Mouse (Mus musculus): ENCODE measurements at regions not wholly inside any gene's neighbourhood (a gene's known extent, or its start where the extent isn't known, plus 50 kb on each side); places are given as distances from the start of the nearest gene placed in this dataset.

DNA sequence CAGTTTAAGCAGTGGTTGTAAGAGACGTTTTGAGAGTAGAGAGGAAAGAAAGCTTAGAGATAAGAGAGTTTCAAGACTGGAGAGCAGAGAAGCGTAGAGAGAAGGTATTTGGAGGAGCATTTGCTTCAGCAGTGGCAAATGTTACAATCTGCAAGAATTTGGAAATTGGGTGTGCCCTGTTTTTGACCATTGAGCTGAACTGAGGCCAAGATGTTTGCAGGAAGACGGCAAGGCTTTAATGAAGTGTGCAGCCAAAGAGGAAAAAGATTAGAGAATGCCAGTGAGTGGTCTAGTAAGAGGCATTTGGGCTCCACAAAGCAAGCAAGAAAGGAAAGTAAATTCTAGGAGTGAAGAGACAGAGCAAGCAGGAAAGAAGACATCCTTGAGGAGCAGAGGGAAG is 168.8 kb upstream of the Fggy start:
- no peak for ATAC-seq (ENCODE audit: extremely low read depth, insufficient number of reproducible peaks, low FRiP score, poor library complexity, severe bottlenecking)
- Histone ChIP-seq H3K4me3 (ENCODE audit: low read depth, low read length) (no peak overlapping the region), H3K36me3 (replicated peaks) (no peaks in the 10 kb centered on the region), H3K9me3 (replicated peaks) (no peaks in the 10 kb centered on the region), H3K4me1 (ENCODE audit: insufficient read depth, low read depth, low read length) (no peaks in the 10 kb centered on the region), H3K27me3 (ENCODE audit: insufficient read depth, low read length) (no peaks in the 10 kb centered on the region)
- no peak for TF ChIP-seq POLR2AphosphoS5 (IDR thresholded peaks at IDR 0.05; ENCODE audit: insufficient replicate concordance, low read depth, low read length)
- no peak for TF ChIP-seq TAL1 (conservative IDR thresholded peaks at IDR 0.05; ENCODE audit: low read depth, low read length)
- DNase-seq (ENCODE audit: low spot score): no peak

DNA sequence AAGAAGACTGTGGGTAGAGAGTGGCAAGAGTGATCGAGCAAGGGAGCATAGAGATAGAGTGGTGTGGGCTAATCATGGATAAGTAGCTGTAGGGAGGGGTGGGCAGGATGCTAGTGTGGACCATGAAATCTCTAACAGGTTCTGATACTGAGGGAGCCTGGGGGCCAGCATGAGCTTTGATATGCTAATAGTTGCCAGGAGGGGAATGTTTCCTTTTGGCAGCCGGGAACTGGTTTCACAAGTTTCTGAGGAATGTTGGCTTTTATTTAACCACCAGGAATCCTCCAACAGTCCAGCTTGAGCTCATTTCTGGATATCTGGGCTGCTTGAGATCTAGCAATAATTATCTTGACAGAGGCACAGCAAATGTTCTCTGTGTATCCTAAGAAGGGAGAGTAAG is 167.7 kb upstream of the Fggy start:
- Histone ChIP-seq H3K36me3 (replicated peaks) (no peaks in the 10 kb centered on the region), H3K4me1 (ENCODE audit: insufficient read depth, low read depth, low read length) (no peaks in the 10 kb centered on the region), H3K9me3 (replicated peaks) (no peaks in the 10 kb centered on the region), H3K4me3 (ENCODE audit: low read depth, low read length) (no peak overlapping the region), H3K27me3 (ENCODE audit: insufficient read depth, low read length) (no peaks in the 10 kb centered on the region)
- no peak for ATAC-seq (ENCODE audit: extremely low read depth, insufficient number of reproducible peaks, low FRiP score, poor library complexity, severe bottlenecking)
- no peak for DNase-seq (ENCODE audit: low spot score)
- TF ChIP-seq GATA2 (IDR thresholded peaks at IDR 0.05; ENCODE audit: borderline replicate concordance, low read depth, low read length) (no peak), GATA1 (IDR thresholded peaks at IDR 0.05; ENCODE audit: borderline replicate concordance, low read length) (no peak), TAL1 (conservative IDR thresholded peaks at IDR 0.05; ENCODE audit: low read depth, low read length) (no peak), CTCF (IDR thresholded peaks at IDR 0.05; ENCODE audit: low read depth, low read length) (no peak), POLR2AphosphoS5 (IDR thresholded peaks at IDR 0.05; ENCODE audit: insufficient replicate concordance, low read depth, low read length) (no peak)

DNA sequence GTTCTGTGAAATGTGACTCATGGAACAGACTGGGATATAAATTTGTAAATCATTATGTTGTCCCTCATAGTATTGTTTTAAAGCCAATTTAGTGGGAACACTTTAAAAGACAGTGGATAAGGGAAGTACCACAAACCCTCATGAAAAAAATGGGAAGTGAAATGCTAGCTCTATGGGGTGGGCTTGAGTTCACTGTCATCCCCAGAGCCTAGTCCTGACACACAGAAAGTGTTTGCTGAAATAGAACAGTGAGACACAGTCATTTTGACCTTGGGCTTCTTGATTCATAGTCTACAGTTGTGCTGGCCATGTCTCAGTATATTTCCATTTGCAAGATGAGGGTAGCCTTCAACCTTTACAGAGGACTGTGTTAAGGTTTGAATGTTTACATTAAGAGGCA is 166.8 kb upstream of the Fggy start:
- no peak for ATAC-seq (ENCODE audit: extremely low read depth, insufficient number of reproducible peaks, low FRiP score, poor library complexity, severe bottlenecking)
- Histone ChIP-seq H3K4me3 (ENCODE audit: low read depth, low read length) (no peak overlapping the region), H3K36me3 (replicated peaks) (no peaks in the 10 kb centered on the region), H3K4me1 (ENCODE audit: insufficient read depth, low read depth, low read length) (no peaks in the 10 kb centered on the region), H3K9me3 (replicated peaks) (no peaks in the 10 kb centered on the region), H3K27me3 (ENCODE audit: insufficient read depth, low read length) (no peaks in the 10 kb centered on the region)
- DNase-seq (ENCODE audit: low spot score): no peak
- TF ChIP-seq CTCF (IDR thresholded peaks at IDR 0.05; ENCODE audit: low read depth, low read length): no peak
- TF ChIP-seq TAL1 (conservative IDR thresholded peaks at IDR 0.05; ENCODE audit: low read depth, low read length): no peak
- no peak for TF ChIP-seq POLR2AphosphoS5 (IDR thresholded peaks at IDR 0.05; ENCODE audit: insufficient replicate concordance, low read depth, low read length)
- TF ChIP-seq GATA2 (IDR thresholded peaks at IDR 0.05; ENCODE audit: borderline replicate concordance, low read depth, low read length): no peak
- TF ChIP-seq GATA1 (IDR thresholded peaks at IDR 0.05; ENCODE audit: borderline replicate concordance, low read length): no peak

DNA sequence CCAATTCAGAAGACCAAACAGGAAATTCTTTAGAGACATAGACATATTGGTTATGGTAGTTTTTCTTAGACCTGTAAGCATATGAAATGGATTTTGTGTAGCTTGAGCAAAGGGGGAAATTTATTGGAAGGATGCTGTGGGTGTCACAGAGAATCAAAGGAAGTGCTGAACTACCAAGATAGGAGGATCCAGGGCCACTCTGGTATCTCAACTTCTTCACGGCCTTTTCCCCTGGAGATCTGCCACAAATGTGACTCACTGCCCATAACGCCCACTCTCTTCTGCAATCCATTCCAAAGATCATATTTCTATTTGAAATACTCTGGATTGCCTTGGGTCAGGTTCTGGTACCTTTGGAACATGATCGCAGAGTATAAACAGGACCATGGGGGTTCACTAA is 161.6 kb upstream of the Fggy start:
- Histone ChIP-seq H3K27me3 (ENCODE audit: insufficient read depth, low read length) (no peaks in the 10 kb centered on the region), H3K9me3 (replicated peaks) (no peaks in the 10 kb centered on the region), H3K4me3 (ENCODE audit: low read depth, low read length) (no peak overlapping the region), H3K36me3 (replicated peaks) (no peaks in the 10 kb centered on the region), H3K4me1 (ENCODE audit: insufficient read depth, low read depth, low read length) (no peaks in the 10 kb centered on the region)
- no peak for ATAC-seq (ENCODE audit: extremely low read depth, insufficient number of reproducible peaks, low FRiP score, poor library complexity, severe bottlenecking)
- DNase-seq (ENCODE audit: low spot score): no peak
- no peak for TF ChIP-seq TAL1 (conservative IDR thresholded peaks at IDR 0.05; ENCODE audit: low read depth, low read length)
- TF ChIP-seq CTCF (IDR thresholded peaks at IDR 0.05; ENCODE audit: low read depth, low read length): no peak
- no peak for TF ChIP-seq GATA1 (IDR thresholded peaks at IDR 0.05; ENCODE audit: borderline replicate concordance, low read length)

GRCm38 (mm10) chr4:95398301-95398700 is 159.0 kb upstream of the Fggy start:
- DNase-seq (ENCODE audit: low spot score): no peak
- Histone ChIP-seq H3K4me3 (ENCODE audit: low read depth, low read length) (no peak overlapping the region), H3K36me3 (replicated peaks) (no peaks in the 10 kb centered on the region), H3K4me1 (ENCODE audit: insufficient read depth, low read depth, low read length) (no peaks in the 10 kb centered on the region), H3K9me3 (replicated peaks) (no peaks in the 10 kb centered on the region), H3K27me3 (ENCODE audit: insufficient read depth, low read length) (no peaks in the 10 kb centered on the region)
- ATAC-seq (ENCODE audit: extremely low read depth, insufficient number of reproducible peaks, low FRiP score, poor library complexity, severe bottlenecking): no peak
- no peak for TF ChIP-seq GATA2 (IDR thresholded peaks at IDR 0.05; ENCODE audit: borderline replicate concordance, low read depth, low read length)

DNA sequence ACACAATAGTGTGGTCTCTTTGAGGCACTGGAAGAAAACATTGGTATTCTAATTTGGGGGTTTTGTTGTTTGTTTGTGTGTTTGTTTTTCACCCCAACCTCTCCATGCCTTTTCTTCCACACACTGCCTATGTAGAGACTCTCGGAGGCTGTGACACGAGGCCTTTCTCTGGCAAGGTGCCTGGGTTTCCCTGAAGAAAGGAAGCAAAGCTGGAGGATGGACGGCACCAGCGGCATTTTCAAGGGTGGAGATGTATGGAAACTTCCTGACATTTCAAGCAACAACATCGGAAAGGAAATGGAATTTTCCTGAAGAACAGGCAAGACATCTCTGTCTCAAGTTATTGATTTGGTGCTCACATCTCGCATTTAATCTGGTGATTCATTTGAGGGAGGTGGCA is 155.0 kb upstream of the Fggy start:
- Histone ChIP-seq H3K4me1 (ENCODE audit: insufficient read depth, low read depth, low read length) (no peaks in the 10 kb centered on the region), H3K9me3 (replicated peaks) (no peaks in the 10 kb centered on the region), H3K36me3 (replicated peaks) (no peaks in the 10 kb centered on the region), H3K4me3 (ENCODE audit: low read depth, low read length) (no peak overlapping the region), H3K27me3 (ENCODE audit: insufficient read depth, low read length) (no peaks in the 10 kb centered on the region)
- no peak for TF ChIP-seq POLR2AphosphoS5 (IDR thresholded peaks at IDR 0.05; ENCODE audit: insufficient replicate concordance, low read depth, low read length)
- TF ChIP-seq GATA1 (IDR thresholded peaks at IDR 0.05; ENCODE audit: borderline replicate concordance, low read length): no peak
- no peak for DNase-seq (ENCODE audit: low spot score)
- no peak for ATAC-seq (ENCODE audit: extremely low read depth, insufficient number of reproducible peaks, low FRiP score, poor library complexity, severe bottlenecking)

DNA sequence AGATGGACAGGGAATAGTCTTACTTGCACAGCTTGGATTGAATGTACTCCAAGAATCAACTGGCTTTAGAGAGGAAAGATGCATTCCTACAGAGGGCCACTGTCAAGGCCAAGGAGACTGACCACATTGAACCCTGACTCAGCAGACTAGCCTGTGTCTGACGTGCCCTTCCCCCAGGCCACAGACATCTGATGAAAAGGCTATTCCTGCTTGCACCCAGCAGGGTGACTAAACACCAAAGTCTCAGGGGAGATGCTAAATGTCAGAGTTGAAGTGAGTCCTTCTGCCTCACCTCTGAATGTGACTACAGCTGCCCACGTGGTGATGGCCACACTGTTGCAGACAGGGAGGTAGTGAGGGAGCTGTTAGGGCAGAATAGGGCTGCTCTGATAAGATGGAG is 140.2 kb upstream of the Fggy start:
- TF ChIP-seq GATA1 (IDR thresholded peaks at IDR 0.05; ENCODE audit: borderline replicate concordance, low read length): no peak
- no peak for TF ChIP-seq CTCF (IDR thresholded peaks at IDR 0.05; ENCODE audit: low read depth, low read length)
- no peak for TF ChIP-seq POLR2AphosphoS5 (IDR thresholded peaks at IDR 0.05; ENCODE audit: insufficient replicate concordance, low read depth, low read length)
- TF ChIP-seq GATA2 (IDR thresholded peaks at IDR 0.05; ENCODE audit: borderline replicate concordance, low read depth, low read length): no peak
- no peak for TF ChIP-seq TAL1 (conservative IDR thresholded peaks at IDR 0.05; ENCODE audit: low read depth, low read length)
- ATAC-seq (ENCODE audit: extremely low read depth, insufficient number of reproducible peaks, low FRiP score, poor library complexity, severe bottlenecking) (no peak), DNase-seq (ENCODE audit: low spot score) (no peak)
- no peaks in the 10 kb centered on the region for H3K4me1 ChIP-seq (ENCODE audit: insufficient read depth, low read depth, low read length)
- no peaks in the 10 kb centered on the region for H3K27me3 ChIP-seq (ENCODE audit: insufficient read depth, low read length)
- no peaks in the 10 kb centered on the region for H3K36me3 ChIP-seq (replicated peaks)
- no peaks in the 10 kb centered on the region for H3K9me3 ChIP-seq (replicated peaks)
- no peak overlapping the region for H3K4me3 ChIP-seq (ENCODE audit: low read depth, low read length)

Measured in G1E (cell line).